Mouse (Mus musculus): ENCODE results near the gene Coil.
"Not testable (repeated sequence)": the region's sequence is repeated elsewhere in the genome, so short reads cannot be mapped to it uniquely, and the experiment has no call there.

Gene Coil

DNA sequence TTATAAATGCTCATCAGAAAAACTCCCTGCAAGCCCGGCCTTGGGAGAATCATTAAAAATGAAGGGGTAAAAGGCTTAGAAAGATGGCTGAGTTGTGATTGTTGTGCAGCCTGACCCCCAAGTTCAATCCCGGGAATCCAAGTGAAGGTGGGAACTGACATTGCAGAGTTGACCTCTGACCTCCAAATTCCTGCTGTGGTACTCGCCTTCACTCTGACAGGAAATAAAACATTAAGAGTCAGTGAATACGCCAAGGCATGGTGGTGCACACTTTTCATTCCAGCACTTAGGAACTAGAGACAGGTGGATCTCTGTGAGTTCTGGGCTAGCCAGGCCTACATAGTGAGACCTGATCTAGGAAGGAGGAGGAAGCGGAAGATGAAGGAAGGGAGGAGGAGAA lies 35.4 kb downstream of the Coil start:
- no peak for DNase-seq (ENCODE audit: low read depth, low spot score)

DNA sequence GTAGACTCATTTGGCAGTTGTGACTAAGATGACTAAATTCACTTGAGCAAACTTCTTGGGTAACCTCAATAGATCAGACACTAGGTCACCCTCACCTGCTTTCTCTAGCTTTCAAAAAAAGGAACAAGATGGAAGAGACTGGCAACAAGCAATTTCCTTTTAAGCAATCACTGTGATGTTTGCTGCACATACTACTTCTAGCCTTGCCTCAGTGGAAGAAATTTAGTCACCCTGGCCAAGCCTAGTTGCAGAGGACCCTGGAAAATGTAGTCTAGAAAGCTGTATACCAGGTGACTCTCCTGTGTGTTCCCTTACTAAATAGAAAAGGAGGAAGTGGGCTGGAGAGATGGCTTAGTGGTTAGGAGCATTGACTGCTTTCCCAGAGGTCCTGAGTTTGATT lies 36.4 kb downstream of the Coil start:
- DNase-seq (ENCODE audit: low read depth, low spot score), result no peak

DNA sequence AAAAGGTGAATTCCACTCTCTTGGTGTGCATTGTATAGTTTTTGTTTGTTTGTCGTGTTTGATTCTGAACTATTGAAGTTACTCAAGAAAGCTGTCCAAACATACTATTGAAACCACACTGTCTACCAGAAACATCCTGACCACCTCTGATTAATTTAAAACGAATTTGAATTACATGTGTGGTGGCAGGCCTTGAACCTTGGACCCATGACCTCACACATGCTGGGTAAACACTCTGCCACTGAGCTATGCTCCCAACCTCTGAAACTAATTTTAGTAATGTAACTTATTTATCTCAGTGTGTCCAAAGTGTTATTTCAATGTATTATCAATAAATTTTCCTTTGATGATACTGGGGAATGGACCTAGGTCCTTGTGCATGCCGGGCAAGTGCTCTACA lies 37.5 kb downstream of the Coil start:
- no peak for DNase-seq (ENCODE audit: low read depth, low spot score)

DNA sequence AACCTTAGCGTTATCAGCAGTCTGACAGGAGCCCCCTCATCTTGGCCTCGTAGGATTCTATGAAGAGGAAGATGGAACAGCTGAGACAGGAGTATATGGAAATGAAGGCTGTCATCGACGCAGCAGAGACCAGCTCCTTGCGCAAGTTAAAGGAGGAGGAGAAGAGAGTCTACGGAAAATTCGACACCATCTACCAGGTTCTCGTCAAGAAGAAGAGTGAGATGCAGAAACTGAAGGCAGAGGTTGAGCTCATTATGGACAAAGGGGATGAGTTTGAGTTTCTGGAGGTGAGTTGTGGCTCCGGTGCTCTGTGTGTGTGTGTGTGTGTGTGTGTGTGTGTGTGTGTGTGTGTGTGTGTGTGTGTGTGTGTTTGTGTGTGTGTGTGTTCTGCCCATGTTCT lies 39.0 kb downstream of the Coil start:
- no peak for DNase-seq (ENCODE audit: low read depth, low spot score)

DNA sequence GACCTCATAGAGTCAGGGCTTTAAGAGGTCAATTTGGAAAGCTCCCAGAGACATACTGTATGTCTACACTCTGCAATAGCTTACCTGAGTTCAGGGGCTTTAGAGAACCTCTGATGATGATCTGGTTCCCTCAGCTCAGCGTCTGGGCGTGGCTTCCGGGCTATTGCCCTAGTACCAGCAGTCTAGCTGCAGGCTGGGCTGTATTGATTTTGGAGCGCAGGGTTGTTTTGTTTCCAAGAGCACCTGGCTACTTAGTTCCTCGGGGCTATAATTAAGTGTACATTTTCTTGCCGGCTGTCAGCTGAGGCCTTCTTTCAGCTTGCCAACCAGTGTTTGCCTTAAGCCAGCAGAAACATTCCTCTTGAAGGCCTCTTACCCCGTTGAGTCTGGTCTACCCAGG lies 39.4 kb downstream of the Coil start:
- no peak for DNase-seq (ENCODE audit: low read depth, low spot score)

DNA sequence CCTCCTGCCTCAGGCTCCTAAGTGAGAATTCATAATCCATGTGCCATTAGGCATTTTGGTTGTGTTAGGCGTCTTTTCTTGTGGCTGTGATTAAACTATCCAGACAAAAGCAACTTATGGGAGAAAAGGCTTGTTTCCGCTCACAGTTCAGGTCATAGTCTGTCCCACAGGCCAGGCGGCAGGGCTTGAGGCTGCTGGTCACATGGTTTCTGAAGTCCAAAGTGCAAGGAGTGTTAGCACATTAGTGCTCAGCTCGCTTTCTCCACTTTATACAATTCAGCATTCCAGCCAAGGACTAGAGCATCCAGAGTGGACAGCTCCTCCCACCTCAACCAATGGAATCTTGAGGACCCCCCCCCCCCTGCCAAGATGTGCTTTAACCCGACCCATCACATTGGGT lies 42.2 kb downstream of the Coil start:
- DNase-seq (ENCODE audit: low read depth, low spot score), result no peak

DNA sequence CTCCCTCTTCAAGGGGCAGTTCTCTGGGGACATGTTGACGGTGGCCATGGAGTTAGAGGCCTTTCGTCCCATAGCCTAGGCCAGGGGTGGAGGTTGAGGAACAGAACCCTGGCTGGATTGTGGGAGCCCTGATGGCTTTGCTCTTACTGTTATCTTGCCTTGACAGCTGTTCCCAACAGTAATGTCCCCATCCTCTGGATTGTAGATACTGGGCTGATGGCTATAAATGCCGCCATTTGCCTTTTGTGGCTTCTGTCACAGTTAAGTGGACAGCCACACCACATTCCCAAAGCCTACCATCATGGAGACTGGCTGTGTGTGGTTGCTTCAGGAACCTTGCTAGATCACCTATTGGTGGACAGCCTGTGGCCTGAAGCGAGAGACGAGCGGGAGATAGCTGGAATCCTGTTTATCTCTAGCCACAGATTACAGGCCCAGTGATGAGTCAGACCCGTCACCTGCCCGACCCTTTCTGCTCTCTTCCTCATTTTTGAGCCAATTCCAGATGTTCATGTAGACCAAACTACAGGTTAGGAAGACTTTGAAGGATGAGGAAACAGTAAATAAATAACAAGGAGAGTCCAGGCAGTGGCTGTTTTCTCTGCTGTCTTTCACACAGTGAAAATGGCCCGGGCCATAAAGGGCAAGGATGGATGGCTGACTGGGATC lies 47.6 kb downstream of the Coil start:
- no peak for DNase-seq (ENCODE audit: low read depth, low spot score)

DNA sequence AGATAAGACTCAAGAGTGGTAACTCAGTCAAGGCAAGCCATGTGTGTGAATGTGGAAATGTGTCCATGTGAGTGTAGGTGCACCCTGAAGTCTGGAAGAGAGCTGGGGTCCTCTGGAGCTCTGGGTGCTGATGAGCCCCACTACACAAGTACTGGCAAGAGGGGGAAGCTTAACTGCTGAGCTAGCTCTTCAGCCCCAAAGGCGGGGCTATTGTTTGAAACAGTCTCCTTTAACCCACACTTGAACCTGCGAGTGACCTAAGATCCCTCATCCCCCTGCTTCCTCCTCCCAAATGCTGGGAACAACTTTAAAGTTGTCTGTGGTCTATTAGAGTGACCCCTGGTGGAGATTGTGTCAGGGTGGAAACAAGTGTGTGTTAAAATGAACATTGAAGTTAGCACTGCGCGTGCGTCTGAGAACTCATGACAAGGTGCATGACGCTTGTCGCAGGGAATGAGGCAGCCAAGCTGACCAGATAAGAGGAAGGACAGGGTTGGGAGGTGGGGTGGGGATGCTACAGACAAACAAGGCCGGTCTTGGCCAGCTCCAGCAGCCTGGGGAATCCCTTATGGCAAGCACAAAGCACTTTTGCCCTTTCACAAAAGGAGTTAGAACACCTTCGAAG lies 50.7 kb downstream of the Coil start:
- no peak for DNase-seq (ENCODE audit: low read depth, low spot score)

DNA sequence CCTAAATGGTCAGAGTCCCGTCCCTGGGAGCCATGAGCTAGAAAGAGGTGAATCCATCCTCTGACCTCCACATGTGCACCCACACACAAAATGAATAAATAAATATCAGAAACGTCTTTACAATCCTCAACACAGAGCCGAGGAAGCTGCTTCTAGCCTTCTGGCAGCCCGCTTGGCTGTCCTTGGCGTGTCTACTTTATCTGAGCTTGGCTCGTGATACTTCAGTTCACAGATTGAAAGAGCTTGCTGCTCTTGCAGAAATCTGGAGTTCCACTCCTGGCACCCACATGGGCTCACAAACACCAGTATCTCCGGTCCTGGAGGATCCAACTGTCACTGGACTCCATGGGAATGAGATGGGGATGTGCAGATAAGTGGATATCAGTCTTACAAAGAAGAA lies 51.6 kb downstream of the Coil start:
- no peak for DNase-seq (ENCODE audit: low read depth, low spot score)

DNA sequence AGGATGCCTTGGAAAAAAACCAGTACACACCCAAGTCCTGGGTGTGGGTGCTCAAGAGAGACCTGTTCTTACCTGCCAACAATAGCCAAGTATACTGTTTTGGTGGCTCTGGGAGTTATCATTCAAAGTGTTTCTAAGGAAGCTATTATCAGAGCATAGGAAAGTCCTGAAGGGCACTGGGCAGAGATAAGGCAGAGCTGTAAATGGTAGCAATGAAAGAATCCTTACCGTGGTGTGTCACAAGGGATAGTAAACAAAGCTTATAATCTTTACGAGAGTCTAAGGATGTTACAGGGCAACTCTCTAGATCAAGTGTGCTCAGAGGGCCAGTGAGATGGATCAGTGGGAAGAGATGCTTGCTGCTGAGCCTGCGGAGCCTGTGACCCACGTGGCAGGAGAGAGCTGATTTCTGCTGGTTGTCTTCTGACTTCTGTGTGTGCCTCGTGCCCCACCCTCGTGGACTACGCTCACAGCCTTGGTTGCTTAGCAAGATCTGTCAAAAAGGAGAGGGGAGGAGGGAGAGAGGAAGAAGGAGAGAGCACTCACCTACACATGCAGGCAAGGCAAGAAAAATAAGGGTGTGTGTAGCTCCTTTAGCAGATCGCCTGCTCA lies 52.2 kb downstream of the Coil start:
- no peak for DNase-seq (ENCODE audit: low read depth, low spot score)

DNA sequence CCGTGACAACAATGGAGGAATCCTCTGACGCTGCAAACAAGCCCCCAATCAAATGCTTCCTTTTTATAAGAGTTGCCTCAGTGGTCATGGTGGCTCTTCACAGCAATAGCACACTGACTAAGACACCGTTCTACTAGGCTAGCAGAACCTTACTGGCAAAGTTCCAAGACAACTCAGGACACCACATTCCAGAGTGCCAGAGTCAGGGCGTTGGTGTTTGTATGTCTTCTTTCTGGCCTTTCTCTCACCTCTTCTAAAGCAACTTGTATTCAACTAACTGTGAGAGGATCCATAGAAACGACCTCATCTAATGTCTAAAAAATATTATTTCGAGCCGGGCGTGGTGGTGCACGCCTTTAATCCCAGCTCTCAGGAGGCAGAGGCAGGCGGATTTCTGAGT lies 53.4 kb downstream of the Coil start:
- no peak for DNase-seq (ENCODE audit: low read depth, low spot score)

DNA sequence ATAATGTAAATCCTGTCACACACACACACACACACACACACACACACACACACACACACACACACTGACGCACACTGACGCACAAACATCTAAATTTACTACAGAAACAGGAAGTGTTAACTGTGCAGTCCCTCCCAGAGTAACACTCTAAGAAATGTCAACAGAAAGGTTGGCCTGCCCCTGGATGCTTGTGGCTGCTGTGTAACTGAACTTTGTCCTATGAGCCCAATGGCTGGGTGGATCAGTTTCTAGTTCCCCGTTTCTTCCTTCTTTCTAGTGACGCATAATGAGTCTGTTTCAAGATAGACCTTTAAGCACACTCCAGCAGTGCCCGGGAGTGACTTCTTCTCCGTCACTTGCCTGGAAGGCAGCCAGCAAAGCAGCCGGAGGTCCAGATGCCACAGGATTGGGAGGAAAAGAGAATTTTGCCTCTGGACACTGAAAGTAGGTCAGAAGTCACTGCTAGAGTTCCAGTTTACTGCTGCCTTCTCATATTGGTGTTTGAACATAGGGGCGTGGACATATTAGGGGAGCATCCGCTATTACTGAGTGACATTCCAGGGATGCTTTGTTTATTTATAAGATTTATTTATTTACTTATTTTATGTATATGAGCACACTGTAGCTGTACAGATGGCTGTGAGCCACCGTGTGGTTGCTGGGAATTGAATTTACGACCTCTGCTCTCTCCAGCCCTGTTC lies 54.3 kb downstream of the Coil start:
- no peak for DNase-seq (ENCODE audit: low read depth, low spot score)

DNA sequence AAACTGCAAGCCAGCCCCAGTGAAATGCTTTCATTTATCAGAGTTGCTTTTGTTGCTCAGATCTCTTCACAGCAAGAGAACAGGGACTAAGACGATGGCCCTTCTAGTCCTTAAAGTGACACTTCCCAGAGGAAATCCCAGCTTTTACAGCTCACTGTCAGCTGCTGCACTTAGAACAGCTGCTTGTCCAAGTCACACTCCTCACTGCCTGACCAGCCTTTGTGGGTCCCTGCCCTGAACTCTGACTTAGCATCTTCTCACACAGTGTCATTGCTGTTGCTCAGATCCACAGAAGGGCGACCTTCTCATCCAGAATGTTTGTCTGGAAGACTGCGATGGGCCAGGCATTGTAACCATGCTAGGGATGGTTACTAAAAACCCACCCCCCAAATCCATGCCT lies 55.6 kb downstream of the Coil start:
- no peak for DNase-seq (ENCODE audit: low read depth, low spot score)

DNA sequence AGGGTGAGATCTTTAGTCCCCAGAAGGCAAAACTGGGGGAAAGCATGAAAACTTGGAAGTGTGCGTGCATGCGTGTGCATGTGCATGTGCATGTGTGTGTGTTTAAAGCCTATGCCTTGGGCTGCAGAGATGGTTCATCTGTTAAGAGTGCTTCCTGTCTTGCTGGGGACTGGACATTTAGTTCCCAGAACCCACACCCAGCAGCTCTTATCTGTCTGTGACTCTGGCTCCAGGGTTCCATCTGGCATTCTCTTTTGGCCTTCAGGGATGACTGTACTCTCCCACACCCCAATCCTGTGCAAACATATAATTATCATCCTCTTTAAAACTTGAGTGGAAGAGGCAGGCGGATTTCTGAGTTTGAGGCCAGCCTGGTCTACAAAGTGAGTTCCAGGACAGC lies 56.1 kb downstream of the Coil start:
- DNase-seq (ENCODE audit: low read depth, low spot score), result no peak

DNA sequence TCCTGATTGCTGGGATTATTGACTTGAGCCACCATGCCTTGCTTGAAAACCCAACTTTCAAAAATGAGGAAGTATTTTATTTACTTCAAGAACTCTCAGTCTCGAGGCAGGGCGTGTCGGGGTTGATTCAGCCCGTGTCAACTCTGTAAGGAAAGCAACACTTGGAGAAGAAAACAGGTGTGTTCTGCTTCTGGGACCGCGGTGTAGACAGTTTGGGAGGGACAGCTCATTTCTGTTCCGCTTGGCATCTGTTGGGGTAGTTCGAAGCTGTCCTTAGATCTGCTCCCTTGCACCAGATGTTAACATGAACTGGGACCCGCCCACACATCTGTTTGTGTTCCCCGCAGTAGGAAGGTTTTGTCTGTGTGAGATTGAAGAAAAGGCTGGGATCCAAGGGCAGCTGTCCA lies 57.9 kb downstream of the Coil start:
- no peak for DNase-seq (ENCODE audit: low read depth, low spot score)

DNA sequence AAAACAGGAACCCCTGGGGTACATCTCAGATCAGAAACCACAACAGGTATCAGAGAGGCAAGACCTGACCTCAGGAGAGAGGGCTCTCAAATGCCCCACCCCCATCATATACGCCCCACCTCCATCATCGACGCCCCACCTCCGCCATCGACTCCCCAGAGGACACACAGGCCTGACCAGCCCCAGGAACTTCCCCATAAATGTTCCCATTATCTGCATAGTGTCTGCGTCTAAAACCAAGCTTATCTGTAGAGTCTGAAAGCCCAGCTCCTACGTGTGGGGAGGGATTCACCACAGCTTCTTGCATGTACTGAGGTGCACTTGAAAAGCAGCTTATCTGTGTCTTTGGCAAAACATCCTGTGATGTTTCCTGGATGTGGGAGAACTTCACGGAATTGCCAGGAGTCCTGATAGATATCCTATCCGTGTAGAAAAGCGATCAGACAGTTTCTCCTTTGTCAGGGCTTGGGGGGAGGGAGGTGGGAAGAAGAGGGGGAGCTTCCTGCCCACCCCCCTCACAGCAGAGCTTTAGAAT lies 58.9 kb downstream of the Coil start:
- DNase-seq (ENCODE audit: low read depth, low spot score), result no peak

DNA sequence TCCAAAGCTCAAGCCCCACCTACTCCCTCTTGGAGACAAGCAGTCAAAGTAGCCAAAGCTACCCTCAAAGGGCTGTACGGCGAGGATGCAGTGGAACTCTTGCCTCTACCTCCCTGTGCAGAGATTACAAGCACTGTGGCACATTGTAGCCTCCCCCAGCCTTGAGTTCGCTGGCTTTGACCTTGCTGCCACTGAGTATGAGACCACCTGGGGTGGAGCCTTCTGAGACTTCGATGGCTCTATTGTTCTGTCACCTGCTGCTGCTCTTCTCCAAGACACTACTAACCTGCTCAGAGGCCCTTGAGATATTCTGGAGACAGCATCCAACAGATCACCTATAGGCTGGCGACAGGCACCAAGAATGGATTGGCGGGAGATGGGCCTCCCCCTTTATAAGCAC lies 60.5 kb downstream of the Coil start:
- no peak for DNase-seq (ENCODE audit: low read depth, low spot score)

DNA sequence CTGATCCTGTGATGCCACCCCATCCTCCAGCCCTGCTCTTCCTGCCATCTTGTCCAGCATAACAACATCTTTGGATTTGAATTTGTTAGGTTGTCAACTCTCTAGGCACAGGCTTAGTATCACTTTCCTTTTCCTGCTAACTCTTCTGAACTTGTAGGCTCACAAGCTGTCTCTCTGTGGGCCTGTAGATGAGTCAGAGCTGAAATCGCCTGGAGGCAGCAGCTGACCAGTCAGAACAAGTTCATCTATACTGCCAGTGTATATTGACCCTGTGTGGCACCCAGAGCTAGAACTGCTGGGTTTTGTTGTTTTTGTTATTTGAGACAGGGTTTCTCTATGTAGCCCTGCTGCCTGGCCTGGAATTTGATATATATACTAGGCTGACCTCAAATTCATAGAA lies 61.1 kb downstream of the Coil start:
- no peak for DNase-seq (ENCODE audit: low read depth, low spot score)

DNA sequence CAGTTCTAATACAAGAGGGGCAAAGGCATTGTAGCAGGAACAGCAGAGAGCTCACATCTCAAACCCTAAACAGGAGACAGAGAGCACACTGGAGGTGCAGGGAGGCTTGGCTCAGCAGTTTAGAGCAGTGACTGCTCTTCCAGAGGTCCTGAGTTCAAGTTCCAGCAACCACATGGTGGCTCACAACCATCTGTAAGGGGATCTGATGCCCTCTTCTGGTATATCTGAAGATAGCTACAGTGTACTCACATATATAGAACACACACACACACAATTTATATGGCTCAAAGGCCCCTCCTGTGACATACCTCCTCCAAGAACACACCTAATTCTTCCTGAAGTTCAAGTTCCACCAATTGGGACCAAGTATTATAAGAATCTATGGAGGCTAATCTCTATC lies 64.5 kb downstream of the Coil start:
- DNase-seq (ENCODE audit: low read depth, low spot score), result no peak

DNA sequence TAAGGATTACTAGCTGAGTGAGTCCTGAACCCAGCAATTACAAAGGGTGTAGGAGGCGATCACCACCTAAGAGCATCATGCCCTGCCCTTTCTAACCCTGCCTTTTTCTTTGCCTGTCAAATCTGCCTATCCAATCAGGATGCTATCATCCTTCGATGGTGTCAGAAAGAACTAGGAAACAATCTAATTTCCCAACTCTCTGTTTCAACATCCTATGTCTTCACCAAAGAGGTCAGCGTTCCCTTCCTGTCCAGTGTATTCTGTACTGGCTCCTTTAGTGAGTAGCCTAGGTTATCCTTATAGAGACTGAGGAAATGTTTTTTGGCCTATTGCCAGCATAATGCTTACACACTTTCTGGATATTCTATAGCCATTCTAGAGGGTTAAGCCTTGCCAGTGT lies 65.5 kb downstream of the Coil start:
- no peak for DNase-seq (ENCODE audit: low read depth, low spot score)

DNA sequence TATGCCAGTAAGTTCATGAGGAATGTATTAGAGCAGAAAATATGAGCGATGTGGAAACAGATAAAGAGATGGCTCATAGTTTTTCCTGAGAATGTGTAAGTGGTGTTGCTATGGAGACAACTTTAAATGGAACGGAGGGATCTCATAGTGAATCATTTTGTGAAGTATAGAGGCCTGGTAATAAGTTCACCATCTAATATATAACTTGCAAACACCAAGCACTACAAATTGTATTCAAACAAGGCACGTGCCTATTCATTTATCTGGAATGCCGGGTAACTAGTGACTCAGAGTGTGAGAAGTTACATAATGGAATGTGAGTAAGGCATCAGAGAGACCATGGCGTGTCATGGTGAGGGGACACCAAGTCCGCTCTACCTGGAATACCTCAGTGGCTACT lies 68.4 kb downstream of the Coil start:
- DNase-seq (ENCODE audit: low read depth, low spot score), result no peak

DNA sequence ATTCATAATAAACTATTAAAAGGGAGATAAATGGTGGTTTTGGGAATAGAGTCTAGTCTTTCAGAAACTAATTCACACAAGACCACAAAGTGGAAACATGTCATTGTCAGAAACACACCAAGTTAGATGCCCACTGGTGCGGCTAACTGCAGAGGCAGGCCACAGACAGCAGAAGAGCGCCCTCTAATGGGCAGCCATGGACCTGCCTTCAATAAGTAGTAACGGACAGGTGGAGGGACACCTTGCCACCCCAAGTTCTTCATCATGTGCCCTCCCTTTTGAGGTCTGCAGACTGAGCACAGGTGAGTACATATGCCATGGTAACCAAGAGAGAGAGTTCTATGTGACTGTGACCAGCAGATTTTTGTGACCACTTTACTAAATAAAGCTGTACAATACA lies 69.3 kb downstream of the Coil start:
- DNase-seq (ENCODE audit: low read depth, low spot score), result no peak

DNA sequence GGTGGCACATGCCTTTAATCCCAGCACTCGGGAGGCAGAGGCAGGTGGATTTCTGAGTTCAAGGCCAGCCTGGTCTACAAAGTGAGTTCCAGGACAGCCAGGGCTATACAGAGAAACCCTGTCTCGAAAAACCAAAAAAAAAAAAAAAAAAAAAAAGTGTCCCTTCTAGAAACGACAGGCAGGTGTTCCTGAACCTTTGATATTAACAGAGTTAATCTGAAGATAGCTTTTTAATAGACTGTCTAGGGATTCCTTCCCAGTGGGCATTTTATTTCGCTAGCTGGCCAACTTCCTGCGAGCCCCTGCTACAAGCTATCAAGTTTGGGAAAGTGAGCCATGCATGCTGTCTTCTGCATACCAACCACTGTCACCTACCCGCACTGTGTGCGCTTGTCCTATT lies 71.0 kb downstream of the Coil start:
- DNase-seq (ENCODE audit: low read depth, low spot score), result not testable (repeated sequence)

Data from retina, postnatal 7 days (tissue).